Mouse (Mus musculus): Measurements from ENCODE around the gene Ptrhd1. TPM values are rescaled to one million over a fixed set of nuclear protein-coding genes. Genes with fewer than 3 reads are reported as not detected.

The Ptrhd1 gene
- polyA plus RNA-seq, 1 experiment from 2014 or later: 6.4 TPM

GRCm38 (mm10) chr12:4199271-4199670 lies 34.6 kb upstream of the Ptrhd1 start:
- Histone ChIP-seq H3K4me3 (ENCODE audit: low read depth, low read length) (no peak overlapping the region), H3K4me1 (ENCODE audit: control insufficient read depth, insufficient read depth, low read length) (no peaks in the 10 kb centered on the region), H3K27ac (ENCODE audit: low read depth, low read length) (no peak overlapping the region), H3K9ac (replicated peaks; ENCODE audit: low read depth, low read length) (no peak overlapping the region), H3K36me3 (ENCODE audit: control insufficient read depth, insufficient read depth, low read length) (no peaks in the 10 kb centered on the region; the same call in 1 of the 2 replicates), H3K4me2 (ENCODE audit: low read depth, low read length) (no peak overlapping the region), H3K27me3 (ENCODE audit: control insufficient read depth, insufficient read depth, low read length) (no peaks in the 10 kb centered on the region), H3K9me3 (ENCODE audit: control insufficient read depth, low read length) (no peaks in the 10 kb centered on the region)
- WGBS: 94% methylated on average over 11 of the region's 11 CpGs
- no peak for ATAC-seq (ENCODE audit: low read depth)

GRCm38 (mm10) chr12:4201454-4202200 lies 32.2 kb upstream of the Ptrhd1 start:
- no peak overlapping the region for H3K9ac ChIP-seq (replicated peaks; ENCODE audit: low read depth, low read length)
- peaks cover 3% of the 10 kb centered on the region; the same call in 1 of the 2 replicates for H3K36me3 ChIP-seq (ENCODE audit: control insufficient read depth, insufficient read depth, low read length)
- H3K27me3 ChIP-seq (ENCODE audit: control insufficient read depth, insufficient read depth, low read length): no peaks in the 10 kb centered on the region
- no peak overlapping the region for H3K4me2 ChIP-seq (ENCODE audit: low read depth, low read length)
- H3K27ac ChIP-seq (ENCODE audit: low read depth, low read length): no peak overlapping the region
- no peaks in the 10 kb centered on the region for H3K9me3 ChIP-seq (ENCODE audit: control insufficient read depth, low read length)
- ATAC-seq (ENCODE audit: low read depth): no peak
- WGBS: 83% methylated on average over 13 of the region's 13 CpGs
- no peaks in the 10 kb centered on the region for H3K4me1 ChIP-seq (ENCODE audit: control insufficient read depth, insufficient read depth, low read length)
- H3K4me3 ChIP-seq (ENCODE audit: low read depth, low read length): no peak overlapping the region

- H3K36me3 ChIP-seq (ENCODE audit: control insufficient read depth, insufficient read depth, low read length): peaks cover 5% of the 10 kb centered on the region; the same call in 1 of the 2 replicates
- no peak for ATAC-seq (ENCODE audit: low read depth)
- no peaks in the 10 kb centered on the region for H3K9me3 ChIP-seq (ENCODE audit: control insufficient read depth, low read length)
- H3K9ac ChIP-seq (replicated peaks; ENCODE audit: low read depth, low read length): no peak overlapping the region
- WGBS: 93% methylated on average over 4 of the region's 4 CpGs
- no peaks in the 10 kb centered on the region for H3K4me1 ChIP-seq (ENCODE audit: control insufficient read depth, insufficient read depth, low read length)
- H3K27ac ChIP-seq (ENCODE audit: low read depth, low read length): no peak overlapping the region
- no peaks in the 10 kb centered on the region for H3K27me3 ChIP-seq (ENCODE audit: control insufficient read depth, insufficient read depth, low read length)
- H3K4me3 ChIP-seq (ENCODE audit: low read depth, low read length): no peak overlapping the region
- H3K4me2 ChIP-seq (ENCODE audit: low read depth, low read length): no peak overlapping the region
Observed at GRCm38 (mm10) chr12:4202206-4202605, 31.6 kb upstream of the Ptrhd1 start.

GRCm38 (mm10) chr12:4206106-4206505 lies 27.7 kb upstream of the Ptrhd1 start:
- Histone ChIP-seq H3K27ac (ENCODE audit: low read depth, low read length) (no peak overlapping the region), H3K27me3 (ENCODE audit: control insufficient read depth, insufficient read depth, low read length) (no peaks in the 10 kb centered on the region)
- WGBS: 94% methylated on average over 11 of the region's 11 CpGs

GRCm38 (mm10) chr12:4208405-4209133 lies 25.3 kb upstream of the Ptrhd1 start:
- no peak overlapping the region for H3K9ac ChIP-seq (replicated peaks; ENCODE audit: low read depth, low read length)
- H3K4me1 ChIP-seq (ENCODE audit: control insufficient read depth, insufficient read depth, low read length): no peaks in the 10 kb centered on the region
- H3K4me2 ChIP-seq (ENCODE audit: low read depth, low read length): no peak overlapping the region
- 79% methylated on average over 15 of the region's 15 CpGs for WGBS
- no peaks in the 10 kb centered on the region for H3K27me3 ChIP-seq (ENCODE audit: control insufficient read depth, insufficient read depth, low read length)
- H3K9me3 ChIP-seq (ENCODE audit: control insufficient read depth, low read length): no peaks in the 10 kb centered on the region
- H3K27ac ChIP-seq (ENCODE audit: low read depth, low read length): no peak overlapping the region
- no peak for ATAC-seq (ENCODE audit: low read depth)
- H3K36me3 ChIP-seq (ENCODE audit: control insufficient read depth, insufficient read depth, low read length): peaks cover 12% of the 10 kb centered on the region; the same call in 1 of the 2 replicates
- H3K4me3 ChIP-seq (ENCODE audit: low read depth, low read length): no peak overlapping the region

More at GRCm38 (mm10) chr12:4206106-4206505, 27.7 kb upstream of the Ptrhd1 start:
- Histone ChIP-seq H3K9ac (replicated peaks; ENCODE audit: low read depth, low read length) (no peak overlapping the region), H3K4me1 (ENCODE audit: control insufficient read depth, insufficient read depth, low read length) (no peaks in the 10 kb centered on the region), H3K36me3 (ENCODE audit: control insufficient read depth, insufficient read depth, low read length) (peaks cover 12% of the 10 kb centered on the region; the same call in 1 of the 2 replicates), H3K4me2 (ENCODE audit: low read depth, low read length) (no peak overlapping the region), H3K9me3 (ENCODE audit: control insufficient read depth, low read length) (no peaks in the 10 kb centered on the region), H3K4me3 (ENCODE audit: low read depth, low read length) (no peak overlapping the region)
- ATAC-seq (ENCODE audit: low read depth): no peak

- Histone ChIP-seq H3K27me3 (ENCODE audit: control insufficient read depth, insufficient read depth, low read length) (no peaks in the 10 kb centered on the region), H3K4me3 (ENCODE audit: low read depth, low read length) (no peak overlapping the region), H3K4me2 (ENCODE audit: low read depth, low read length) (no peak overlapping the region), H3K36me3 (ENCODE audit: control insufficient read depth, insufficient read depth, low read length) (peaks cover 16% of the 10 kb centered on the region; the same call in 1 of the 2 replicates), H3K27ac (ENCODE audit: low read depth, low read length) (no peak overlapping the region), H3K4me1 (ENCODE audit: control insufficient read depth, insufficient read depth, low read length) (no peaks in the 10 kb centered on the region), H3K9ac (replicated peaks; ENCODE audit: low read depth, low read length) (no peak overlapping the region), H3K9me3 (ENCODE audit: control insufficient read depth, low read length) (no peaks in the 10 kb centered on the region)
- no peak for ATAC-seq (ENCODE audit: low read depth)
- over 99% methylated on average over 9 of the region's 9 CpGs for WGBS
Observed at GRCm38 (mm10) chr12:4209196-4209595, 24.6 kb upstream of the Ptrhd1 start.

- no peaks in the 10 kb centered on the region for H3K9me3 ChIP-seq (ENCODE audit: control insufficient read depth, low read length)
- H3K9ac ChIP-seq (replicated peaks; ENCODE audit: low read depth, low read length): no peak overlapping the region
- no peaks in the 10 kb centered on the region for H3K4me1 ChIP-seq (ENCODE audit: control insufficient read depth, insufficient read depth, low read length)
- H3K4me2 ChIP-seq (ENCODE audit: low read depth, low read length): no peak overlapping the region
- 95% methylated on average over 9 of the region's 9 CpGs for WGBS
- no peak overlapping the region for H3K27ac ChIP-seq (ENCODE audit: low read depth, low read length)
- H3K36me3 ChIP-seq (ENCODE audit: control insufficient read depth, insufficient read depth, low read length): peaks cover 16% of the 10 kb centered on the region; the same call in 1 of the 2 replicates
- no peak for ATAC-seq (ENCODE audit: low read depth)
- H3K4me3 ChIP-seq (ENCODE audit: low read depth, low read length): no peak overlapping the region
- H3K27me3 ChIP-seq (ENCODE audit: control insufficient read depth, insufficient read depth, low read length): no peaks in the 10 kb centered on the region
Observed at GRCm38 (mm10) chr12:4211174-4211573, 22.7 kb upstream of the Ptrhd1 start.

- ATAC-seq (ENCODE audit: low read depth): no peak
- Histone ChIP-seq H3K36me3 (ENCODE audit: control insufficient read depth, insufficient read depth, low read length) (peaks cover 12% of the 10 kb centered on the region; the same call in 1 of the 2 replicates), H3K4me3 (ENCODE audit: low read depth, low read length) (no peak overlapping the region), H3K9ac (replicated peaks; ENCODE audit: low read depth, low read length) (no peak overlapping the region), H3K4me1 (ENCODE audit: control insufficient read depth, insufficient read depth, low read length) (no peaks in the 10 kb centered on the region), H3K4me2 (ENCODE audit: low read depth, low read length) (no peak overlapping the region), H3K27ac (ENCODE audit: low read depth, low read length) (no peak overlapping the region), H3K27me3 (ENCODE audit: control insufficient read depth, insufficient read depth, low read length) (no peaks in the 10 kb centered on the region), H3K9me3 (ENCODE audit: control insufficient read depth, low read length) (no peaks in the 10 kb centered on the region)
- 85% methylated on average over 8 of the region's 8 CpGs for WGBS
Observed at GRCm38 (mm10) chr12:4212908-4213307, 20.9 kb upstream of the Ptrhd1 start.

GRCm38 (mm10) chr12:4230156-4230555 lies 3.7 kb upstream of the Ptrhd1 start:
- H3K4me3 ChIP-seq (ENCODE audit: low read depth, low read length): no peak overlapping the region
- H3K9ac ChIP-seq (replicated peaks; ENCODE audit: low read depth, low read length): no peak overlapping the region
- H3K36me3 ChIP-seq (ENCODE audit: control insufficient read depth, insufficient read depth, low read length): 0 out of 2 replicates have a peak, but pooled peaks cover 2% of the 10 kb centered on the region
- H3K4me1 ChIP-seq (ENCODE audit: control insufficient read depth, insufficient read depth, low read length): 0 out of 2 replicates have a peak, but pooled peaks cover 4% of the 10 kb centered on the region
- no peak overlapping the region for H3K27ac ChIP-seq (ENCODE audit: low read depth, low read length)
- ATAC-seq (ENCODE audit: low read depth): no peak
- no peak overlapping the region for H3K4me2 ChIP-seq (ENCODE audit: low read depth, low read length)
- WGBS: 87% methylated on average over 7 of the region's 7 CpGs
- no peaks in the 10 kb centered on the region for H3K27me3 ChIP-seq (ENCODE audit: control insufficient read depth, insufficient read depth, low read length)
- H3K9me3 ChIP-seq (ENCODE audit: control insufficient read depth, low read length): no peaks in the 10 kb centered on the region
